Mouse (Mus musculus): ENCODE measurements at regions not wholly inside any gene's neighbourhood (a gene's known extent, or its start where the extent isn't known, plus 50 kb on each side); places are given as distances from the start of the nearest gene placed in this dataset.

DNA sequence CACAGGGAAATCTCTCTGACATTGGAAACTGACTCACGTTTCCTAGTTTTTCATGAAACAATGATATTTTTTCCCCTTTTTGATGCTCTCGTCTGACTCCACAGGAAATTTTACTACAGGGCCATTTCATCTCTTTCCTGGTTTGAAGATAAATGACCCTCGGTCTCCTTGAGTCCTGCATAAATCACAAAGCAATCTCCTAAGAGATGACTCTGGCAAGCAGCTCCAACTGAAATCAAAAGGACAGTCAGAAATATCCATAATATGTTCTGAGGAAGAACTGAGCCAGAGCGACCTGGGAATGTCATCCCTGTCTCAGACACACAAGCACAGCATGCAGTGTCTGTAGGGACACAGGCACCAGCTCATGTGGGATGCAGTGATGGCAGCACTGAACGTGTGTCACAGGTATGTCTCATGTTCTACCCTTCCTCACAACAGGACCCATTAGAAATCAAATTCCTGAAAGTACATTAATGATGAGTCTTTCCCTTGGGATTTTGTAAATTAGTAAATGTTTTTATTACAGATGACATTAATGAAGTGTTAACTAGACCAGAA lies 233.1 kb upstream of the Tbl1xr1 start:
- no peak for TF ChIP-seq CTCF (IDR thresholded peaks at IDR 0.05; ENCODE audit: borderline replicate concordance, insufficient read depth, low read depth, low read length)
- no peak for TF ChIP-seq POLR2A (IDR thresholded peaks at IDR 0.05; ENCODE audit: borderline replicate concordance, insufficient read depth, low read length)
